Mouse (Mus musculus): ENCODE results near the gene Frrs1. TPM values are rescaled to one million over a fixed set of nuclear protein-coding genes. Genes with fewer than 3 reads are reported as not detected.

Frrs1 gene
- total and polyA plus RNA-seq, 2 experiments from 2014 or later: 3.2 to 9.9 TPM

GRCm38 (mm10) chr3:116865199-116865636 lies 6.0 kb downstream of the Frrs1 start:
- peak; percentile 30 for DNase-seq (ENCODE audit: low spot score)
- Histone ChIP-seq H3K36me3 (replicated peaks; ENCODE audit: control insufficient read depth, insufficient read depth, low read length) (no peaks in the 10 kb centered on the region), H3K9me3 (replicated peaks; ENCODE audit: control insufficient read depth, low read length) (no peaks in the 10 kb centered on the region), H3K4me3 (ENCODE audit: low read depth, low read length) (no peak overlapping the region), H3K4me2 (ENCODE audit: low read depth, low read length) (no peak overlapping the region), H3K9ac (replicated peaks; ENCODE audit: low read depth, low read length) (no peak overlapping the region), H3K27me3 (ENCODE audit: control insufficient read depth, insufficient read depth, low read length) (no peaks in the 10 kb centered on the region), H3K4me1 (ENCODE audit: control insufficient read depth, insufficient read depth) (peaks cover 3% of the 10 kb centered on the region; the same call in 1 of the 2 replicates), H3K27ac (ENCODE audit: low read depth) (peak overlapping the region; percentile 53)
- no peak for TF ChIP-seq EP300 (IDR thresholded peaks at IDR 0.05; ENCODE audit: low read depth)
- no peak for TF ChIP-seq CTCF (IDR thresholded peaks at IDR 0.05; ENCODE audit: low read depth)
- ATAC-seq (ENCODE audit: insufficient read depth, low read depth): peak; percentile 42
- 39% methylated on average over 1 of the region's 1 CpGs for WGBS

GRCm38 (mm10) chr3:116870372-116870771 lies 11.1 kb downstream of the Frrs1 start:
- Histone ChIP-seq H3K9ac (replicated peaks; ENCODE audit: low read depth, low read length) (no peak overlapping the region), H3K4me1 (ENCODE audit: control insufficient read depth, insufficient read depth) (no peaks in the 10 kb centered on the region), H3K9me3 (replicated peaks; ENCODE audit: control insufficient read depth, low read length) (no peaks in the 10 kb centered on the region), H3K27me3 (ENCODE audit: control insufficient read depth, insufficient read depth, low read length) (no peaks in the 10 kb centered on the region), H3K4me3 (ENCODE audit: low read depth, low read length) (no peak overlapping the region), H3K4me2 (ENCODE audit: low read depth, low read length) (no peak overlapping the region), H3K36me3 (replicated peaks; ENCODE audit: control insufficient read depth, insufficient read depth, low read length) (no peaks in the 10 kb centered on the region), H3K27ac (ENCODE audit: low read depth) (no peak overlapping the region)
- WGBS: 69% methylated on average over 3 of the region's 3 CpGs
- TF ChIP-seq CTCF (IDR thresholded peaks at IDR 0.05; ENCODE audit: low read depth) (no peak), EP300 (IDR thresholded peaks at IDR 0.05; ENCODE audit: low read depth) (no peak)
- DNase-seq (ENCODE audit: low spot score) (no peak), ATAC-seq (ENCODE audit: insufficient read depth, low read depth) (no peak)

- no peaks in the 10 kb centered on the region for H3K4me1 ChIP-seq (ENCODE audit: control insufficient read depth, insufficient read depth)
- no peak for ATAC-seq (ENCODE audit: insufficient read depth, low read depth)
- no peak overlapping the region for H3K4me3 ChIP-seq (ENCODE audit: low read depth, low read length)
- H3K4me2 ChIP-seq (ENCODE audit: low read depth, low read length): no peak overlapping the region
- H3K27ac ChIP-seq (ENCODE audit: low read depth): no peak overlapping the region
- no peaks in the 10 kb centered on the region for H3K9me3 ChIP-seq (replicated peaks; ENCODE audit: control insufficient read depth, low read length)
- no peaks in the 10 kb centered on the region for H3K27me3 ChIP-seq (ENCODE audit: control insufficient read depth, insufficient read depth, low read length)
- TF ChIP-seq EP300 (IDR thresholded peaks at IDR 0.05; ENCODE audit: low read depth) (no peak), CTCF (IDR thresholded peaks at IDR 0.05; ENCODE audit: low read depth) (no peak)
- H3K9ac ChIP-seq (replicated peaks; ENCODE audit: low read depth, low read length): no peak overlapping the region
- no peaks in the 10 kb centered on the region; the same call in none of the 2 replicates for H3K36me3 ChIP-seq (replicated peaks; ENCODE audit: control insufficient read depth, insufficient read depth, low read length)
- no peak for DNase-seq (ENCODE audit: low spot score)
- WGBS: 42% methylated on average over 14 of the region's 14 CpGs
Observed at GRCm38 (mm10) chr3:116882221-116882960, 23.1 kb downstream of the Frrs1 start.

- DNase-seq (ENCODE audit: low spot score): no peak
- Histone ChIP-seq H3K9me3 (replicated peaks; ENCODE audit: control insufficient read depth, low read length) (no peaks in the 10 kb centered on the region), H3K4me1 (ENCODE audit: control insufficient read depth, insufficient read depth) (no peaks in the 10 kb centered on the region), H3K36me3 (replicated peaks; ENCODE audit: control insufficient read depth, insufficient read depth, low read length) (no peaks in the 10 kb centered on the region; the same call in none of the 2 replicates), H3K27me3 (ENCODE audit: control insufficient read depth, insufficient read depth, low read length) (no peaks in the 10 kb centered on the region), H3K9ac (replicated peaks; ENCODE audit: low read depth, low read length) (no peak overlapping the region), H3K27ac (ENCODE audit: low read depth) (no peak overlapping the region), H3K4me3 (ENCODE audit: low read depth, low read length) (no peak overlapping the region), H3K4me2 (ENCODE audit: low read depth, low read length) (no peak overlapping the region)
- TF ChIP-seq CTCF (IDR thresholded peaks at IDR 0.05; ENCODE audit: low read depth) (no peak), EP300 (IDR thresholded peaks at IDR 0.05; ENCODE audit: low read depth) (no peak)
- 89% methylated on average over 8 of the region's 8 CpGs for WGBS
- ATAC-seq (ENCODE audit: insufficient read depth, low read depth): no peak
Observed at GRCm38 (mm10) chr3:116884941-116885340, 25.7 kb downstream of the Frrs1 start.

- Histone ChIP-seq H3K27ac (ENCODE audit: low read depth) (no peak overlapping the region), H3K27me3 (ENCODE audit: control insufficient read depth, insufficient read depth, low read length) (no peaks in the 10 kb centered on the region), H3K4me3 (ENCODE audit: low read depth, low read length) (no peak overlapping the region), H3K4me1 (ENCODE audit: control insufficient read depth, insufficient read depth) (no peaks in the 10 kb centered on the region), H3K4me2 (ENCODE audit: low read depth, low read length) (no peak overlapping the region), H3K9ac (replicated peaks; ENCODE audit: low read depth, low read length) (no peak overlapping the region), H3K9me3 (replicated peaks; ENCODE audit: control insufficient read depth, low read length) (no peaks in the 10 kb centered on the region), H3K36me3 (replicated peaks; ENCODE audit: control insufficient read depth, insufficient read depth, low read length) (no peaks in the 10 kb centered on the region; the same call in none of the 2 replicates)
- WGBS: 57% methylated on average over 7 of the region's 7 CpGs
- TF ChIP-seq CTCF (IDR thresholded peaks at IDR 0.05; ENCODE audit: low read depth): no peak
- no peak for TF ChIP-seq EP300 (IDR thresholded peaks at IDR 0.05; ENCODE audit: low read depth)
- no peak for ATAC-seq (ENCODE audit: insufficient read depth, low read depth)
- no peak for DNase-seq (ENCODE audit: low spot score)
Observed at GRCm38 (mm10) chr3:116889358-116889757, 30.1 kb downstream of the Frrs1 start.

Measured in heart, postnatal 0 days (tissue).